Mouse (Mus musculus): ENCODE data around the gene Olfr1243. TPM values are rescaled to one million over a fixed set of nuclear protein-coding genes. Genes with fewer than 3 reads are reported as not detected.
"Not testable (repeated sequence)": the region's sequence is repeated elsewhere in the genome, so short reads cannot be mapped to it uniquely, and the experiment has no call there.

The Olfr1243 gene
- total RNA-seq (2021) = not detected
- long read RNA-seq, experiment 1 = 0 reads
- long read RNA-seq, experiment 2 = 0 reads

DNA sequence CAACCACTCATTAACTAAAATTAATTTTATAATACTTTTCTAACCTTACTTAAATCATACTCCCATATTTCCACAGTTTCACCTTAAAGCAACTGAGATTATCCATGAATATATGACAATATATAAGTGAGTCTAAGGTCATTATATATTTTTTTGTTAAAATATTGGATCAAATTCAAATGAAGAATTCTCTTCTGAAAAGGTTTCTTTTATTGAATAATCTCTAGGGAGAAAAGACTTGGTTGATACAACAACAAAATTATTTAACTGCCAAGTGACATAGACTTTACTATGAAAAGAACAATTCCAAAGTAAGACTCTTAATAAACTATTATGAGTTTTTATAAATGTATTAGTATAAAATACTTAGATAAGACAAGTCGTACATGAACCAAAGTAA lies at the start of gene Olfr1243:
Gene Olfr1243, minus strand, starts transcription at position 101 of the 400 bp plus-strand sequence.
- no peak for DNase-seq

DNA sequence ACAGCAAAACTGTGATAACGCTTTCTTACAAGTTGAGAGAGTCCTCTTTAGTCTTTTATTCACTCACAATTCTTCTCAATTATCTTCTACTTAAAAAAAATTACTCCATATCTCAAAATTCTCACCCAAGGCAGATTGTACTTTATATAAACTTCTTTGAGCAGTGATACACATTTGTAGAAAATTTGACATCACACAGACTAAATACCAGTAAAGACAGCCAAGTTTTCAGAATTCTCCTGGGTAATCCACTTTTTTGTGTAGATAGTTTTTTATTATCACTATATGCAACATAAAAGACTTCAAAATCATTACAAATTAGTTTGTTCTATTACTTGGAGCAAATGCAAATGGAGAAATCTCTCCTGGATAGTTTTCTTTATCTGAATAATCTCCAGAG lies 47.1 kb upstream of the Olfr1243 start, which contains the start of gene Olfr1245:
Gene Olfr1245, minus strand, starts transcription at position 101 of the 400 bp plus-strand sequence.
- DNase-seq = no peak

DNA sequence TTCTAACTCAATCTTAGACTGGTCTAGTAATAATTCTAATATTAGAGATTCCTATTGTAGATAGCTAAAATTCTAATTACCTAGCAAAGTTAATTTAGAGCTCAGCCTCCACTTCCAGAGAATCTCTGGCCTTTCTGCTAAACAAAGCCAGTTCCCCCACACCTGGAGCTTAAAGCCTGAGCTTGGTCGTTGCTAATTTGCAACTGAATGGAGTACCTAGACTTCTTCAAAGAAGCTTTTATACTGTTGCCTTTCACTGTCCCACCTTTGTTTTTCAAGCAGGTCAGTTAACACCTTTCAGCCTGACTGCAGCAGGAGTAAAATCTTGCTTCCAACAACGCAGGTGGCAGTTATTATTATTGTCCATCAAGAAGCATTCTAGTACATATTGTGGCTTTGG lies 31.4 kb upstream of the Olfr1243 start:
- DNase-seq = not testable (repeated sequence)

DNA sequence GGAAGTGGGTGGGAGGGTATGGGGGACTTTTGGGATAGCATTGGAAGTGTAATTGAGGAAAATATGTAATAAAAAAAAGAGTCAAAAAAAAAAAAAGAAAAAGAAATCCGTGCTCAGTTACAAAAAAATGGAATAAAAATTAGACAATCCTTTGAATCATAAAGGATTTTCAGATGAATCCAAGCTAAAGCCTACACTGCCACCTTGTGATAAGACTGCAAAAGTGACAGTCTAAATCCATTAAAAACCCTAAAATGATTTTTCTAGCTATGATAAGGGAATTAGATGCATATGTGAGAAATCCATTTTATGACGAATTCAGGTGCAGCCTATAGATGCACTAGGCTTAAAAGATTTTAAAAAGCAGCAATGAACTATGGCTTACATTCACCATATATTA lies 13.2 kb upstream of the Olfr1243 start:
- DNase-seq = no peak

DNA sequence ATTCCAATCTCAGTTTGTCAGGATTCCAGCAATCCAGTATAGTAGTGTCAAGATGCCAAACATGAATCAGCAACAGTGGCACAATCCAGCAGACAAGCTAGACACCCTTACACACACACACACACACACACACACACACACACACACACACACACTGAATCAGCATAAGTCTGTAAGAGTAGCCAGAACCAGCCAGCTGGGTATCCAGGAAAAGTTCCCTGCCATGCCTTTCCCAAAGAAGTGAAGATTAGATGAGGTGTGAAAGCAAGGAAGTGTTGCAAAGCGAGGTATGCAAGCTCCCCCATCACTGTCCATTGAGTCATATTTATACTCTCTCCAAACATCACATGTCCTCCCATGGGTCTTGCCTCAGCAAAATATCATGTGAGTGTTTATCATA lies 8.6 kb upstream of the Olfr1243 start:
- DNase-seq = no peak

DNA sequence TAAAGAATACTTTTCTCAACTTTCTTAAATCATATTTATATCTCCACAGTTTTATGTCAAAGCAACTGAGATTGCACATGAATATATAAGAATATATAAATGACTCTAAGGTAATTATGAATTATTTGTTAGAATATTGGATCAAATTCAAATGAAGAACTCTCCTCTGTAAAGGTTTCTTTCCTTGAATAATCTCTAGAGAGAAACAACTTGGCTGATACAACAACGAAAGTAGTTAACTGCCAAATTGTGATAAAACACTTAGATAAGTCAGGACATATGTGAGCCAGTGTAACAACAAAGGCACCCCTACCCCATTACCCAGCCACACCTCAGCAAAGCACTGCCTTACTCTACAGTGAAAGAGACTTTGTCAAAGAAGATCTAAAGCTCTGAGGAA lies 33.1 kb downstream of the Olfr1243 start, which contains the start of gene Olfr1242:
Gene Olfr1242, minus strand, starts transcription at position 101 of the 400 bp plus-strand sequence.
- no peak for DNase-seq

- DNase-seq = no peak
Observed at GRCm38 (mm10) chr2:89487026-89487425, 44.3 kb downstream of the Olfr1243 start, which contains the start of gene Olfr1241. Olfr1241 (minus strand) TSS chr2:89487126.

Other genes with a start within 250 kb of the Olfr1243 start
- not detected for gene Olfr1229, start 243.5 kb downstream of the Olfr1243 start, total RNA-seq (2021)
- gene Olfr1230, start 234.2 kb downstream of the Olfr1243 start, total RNA-seq (2021) = not detected
- gene Olfr1231, start 224.4 kb downstream of the Olfr1243 start, total RNA-seq (2021) = not detected
- not detected for gene Olfr1232, start 201.8 kb downstream of the Olfr1243 start, total RNA-seq (2021)
- not detected for gene Olfr1233, start 189.1 kb downstream of the Olfr1243 start, total RNA-seq (2021)
- gene Olfr1234, start 166.6 kb downstream of the Olfr1243 start, total RNA-seq (2021) = not detected
- not detected for gene Olfr1238, start 121.8 kb downstream of the Olfr1243 start, total RNA-seq (2021)
- gene Olfr1239, start 111.1 kb downstream of the Olfr1243 start, total RNA-seq (2021) = not detected
- not detected for gene Olfr1240, start 88.5 kb downstream of the Olfr1243 start, total RNA-seq (2021)
- gene Olfr1241, start 44.4 kb downstream of the Olfr1243 start, total RNA-seq (2021) = not detected
- not detected for gene Olfr1242, start 33.2 kb downstream of the Olfr1243 start, total RNA-seq (2021)
- not detected for gene Olfr1245, start 47.0 kb upstream of the Olfr1243 start, total RNA-seq (2021)
- not detected for gene Olfr1246, start 61.7 kb upstream of the Olfr1243 start, total RNA-seq (2021)
- gene Olfr1247, start 82.6 kb upstream of the Olfr1243 start, total RNA-seq (2021) = not detected
- gene Olfr1248, start 86.8 kb upstream of the Olfr1243 start, total RNA-seq (2021) = not detected
- gene Olfr1249, start 103.5 kb upstream of the Olfr1243 start, total RNA-seq (2021) = not detected
- gene Olfr1250, start 130.0 kb upstream of the Olfr1243 start, total RNA-seq (2021) = not detected
- gene Olfr1251, start 140.4 kb upstream of the Olfr1243 start, total RNA-seq (2021) = not detected
- gene Olfr1252, start 193.5 kb upstream of the Olfr1243 start, total RNA-seq (2021) = not detected
- gene Olfr1253, start 225.6 kb upstream of the Olfr1243 start, total RNA-seq (2021) = not detected